Mouse (Mus musculus) stomach, postnatal 0 days (tissue): Measurements from ENCODE around the gene Nckap5. TPM values are rescaled to one million over a fixed set of nuclear protein-coding genes. Genes with fewer than 3 reads are reported as not detected.

Source experiments
- ATAC-seq: fragments of 200-750 bp; cut with Nextera tagmentation; 2 replicates; pipeline ENCODE4 v1.8.0; 2017; ENCODE audit not compliant: low FRiP score, low TSS enrichment
- DNase-seq: peaks from one replicate; pipeline ENCODE4 v3.0.0-alpha.2; 2016; ENCODE audit warnings: low spot score
- H3K27ac ChIP-seq: fragments of 300-500 bp; sonication (generic); replicated peaks from 2 replicates; pipeline ENCODE4 v1.5.1; 2014; ENCODE audit warnings: mild to moderate bottlenecking, control low read depth
- H3K27me3 ChIP-seq: fragments of 300-500 bp; sonication (generic); 2 replicates; pipeline ENCODE4 v1.6.1; 2014; ENCODE audit warnings: low read length; ENCODE audit not compliant: control insufficient read depth, insufficient read depth
- H3K36me3 ChIP-seq: fragments of 300-500 bp; sonication (generic); 2 replicates; pipeline ENCODE4 v1.6.1; 2014; ENCODE audit warnings: low read length, mixed read lengths; ENCODE audit not compliant: control insufficient read depth, insufficient read depth
- H3K4me1 ChIP-seq: fragments of 300-500 bp; sonication (generic); replicated peaks from 2 replicates; pipeline ENCODE4 v1.6.1; 2014; ENCODE audit warnings: antibody characterized with exemption; ENCODE audit not compliant: control insufficient read depth, insufficient read depth
- H3K4me2 ChIP-seq: fragments of 300-500 bp; sonication (generic); replicated peaks from 2 replicates; pipeline ENCODE4 v1.6.1; 2014; ENCODE audit warnings: low read depth, mild to moderate bottlenecking, control low read depth, moderate library complexity
- H3K4me3 ChIP-seq: fragments of 300-500 bp; sonication (generic); 2 replicates; pipeline ENCODE4 v1.5.1; 2014; ENCODE audit warnings: low read depth, low read length, control low read depth
- H3K9ac ChIP-seq: fragments of 300-500 bp; sonication (generic); 2 replicates; pipeline ENCODE4 v1.6.1; 2014; ENCODE audit warnings: mild to moderate bottlenecking, low read length, control low read depth, mixed read lengths
- H3K9me3 ChIP-seq: fragments of 300-500 bp; sonication (generic); 2 replicates; pipeline ENCODE4 v1.6.1; 2016; ENCODE audit warnings: low read length; ENCODE audit not compliant: control insufficient read depth
- CTCF ChIP-seq: IDR thresholded peaks from 2 replicates; pipeline ENCODE4 v1.5.1; 2016; ENCODE audit warnings: antibody characterized with exemption, low read depth, mild to moderate bottlenecking, moderate library complexity
- EP300 ChIP-seq: optimal IDR thresholded peaks from 2 replicates; pipeline ENCODE3; 2016; ENCODE audit warnings: antibody characterized with exemption
- WGBS: fragments of 180-500 bp; shearing (Covaris S2); extraction: QIAGEN DNeasy Blood & Tissue Kit; methylation state at CpG from one replicate; pipeline ENCODE4 v1.1.7; 2014; 5-methylcytosine and 5-hydroxymethylcytosine counted together
- polyA plus RNA-seq: library from polyadenylated mRNA; unstranded; fragments of >200 nt; fragmentation: Nextera tagmentation; extraction: Ambion mirVana; gene quantifications from 2 replicates; pipeline ENCODE4 v1.2.1, GENCODE M21; 2015

Gene Nckap5
- polyA plus RNA-seq, 1 experiment from 2014 or later: 1.9 TPM

DNA sequence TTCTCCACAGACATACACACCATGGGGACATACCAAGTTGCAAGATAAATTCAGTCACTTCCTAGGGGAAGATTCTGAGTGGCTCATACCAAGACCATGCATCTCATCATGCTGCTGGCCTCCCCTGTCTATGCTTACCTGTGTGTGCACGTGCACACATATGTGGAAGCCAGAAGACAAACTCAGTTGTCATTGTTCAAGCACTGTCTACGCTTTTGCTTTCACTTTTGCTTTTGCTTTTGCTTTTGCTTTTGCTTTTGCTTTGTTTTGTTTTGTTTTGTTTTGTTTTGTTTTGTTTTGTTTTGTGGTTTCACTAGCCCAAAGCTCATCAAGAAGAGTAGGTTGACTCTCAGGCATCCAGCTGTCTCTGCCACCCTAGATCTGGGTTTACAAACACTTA, 67.4 kb downstream of the Nckap5 start:
- H3K4me1 ChIP-seq: no peaks in the 10 kb centered on the region
- no peak overlapping the region for H3K4me3 ChIP-seq
- 83% methylated on average over 2 of the region's 2 CpGs for WGBS
- no peak overlapping the region for H3K9ac ChIP-seq
- no peak overlapping the region for H3K27ac ChIP-seq
- no peaks in the 10 kb centered on the region for H3K36me3 ChIP-seq
- no peak for DNase-seq
- ATAC-seq: no peak
- no peak for TF ChIP-seq EP300
- no peak overlapping the region for H3K4me2 ChIP-seq
- no peaks in the 10 kb centered on the region for H3K9me3 ChIP-seq
- H3K27me3 ChIP-seq: no peaks in the 10 kb centered on the region

DNA sequence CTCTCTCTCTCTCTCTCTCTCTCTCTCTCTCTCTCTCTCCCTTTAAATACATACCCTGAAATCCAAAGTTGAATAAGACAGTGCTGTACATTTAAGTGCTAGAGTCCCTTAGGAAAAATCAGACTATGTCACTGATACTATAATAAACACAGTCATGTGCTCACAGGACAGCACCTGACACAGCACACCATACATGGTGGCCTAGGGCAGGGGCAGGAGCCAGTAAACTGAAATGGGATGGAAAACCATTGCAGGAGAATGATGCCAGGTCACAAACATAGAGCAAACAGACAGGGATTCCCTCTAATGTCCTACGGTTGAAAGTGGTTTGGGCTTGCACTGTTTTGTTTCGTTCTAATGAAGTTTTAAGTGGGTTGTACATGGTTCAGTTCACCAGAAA, 70.2 kb downstream of the Nckap5 start:
- Histone ChIP-seq H3K36me3 (no peaks in the 10 kb centered on the region), H3K4me2 (no peak overlapping the region)
- 75% methylated on average over 2 of the region's 2 CpGs for WGBS

DNA sequence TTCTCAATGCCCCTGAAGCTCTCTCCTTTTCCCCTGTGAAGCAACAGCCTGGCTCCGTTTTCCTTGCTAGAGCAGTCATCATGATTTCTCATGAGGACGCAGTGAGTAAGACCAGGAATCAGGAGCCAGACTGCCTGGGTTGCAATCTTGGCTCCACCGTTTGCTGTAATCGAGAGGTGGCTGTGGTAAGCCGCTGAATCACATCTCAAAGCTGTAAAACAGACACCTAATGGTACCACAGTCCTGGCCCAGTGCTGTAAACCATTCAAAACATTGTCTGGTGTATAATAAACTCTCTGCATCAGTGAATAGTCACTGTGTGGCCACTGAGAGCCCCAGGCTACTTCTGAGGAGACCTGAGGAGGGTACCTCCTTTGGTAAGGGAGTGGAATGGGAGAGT, 74.9 kb downstream of the Nckap5 start:
- WGBS: 63% methylated on average over 5 of the region's 5 CpGs
- no peak for ATAC-seq
- DNase-seq: no peak
- no peaks in the 10 kb centered on the region for H3K9me3 ChIP-seq
- H3K27me3 ChIP-seq: no peaks in the 10 kb centered on the region
- H3K36me3 ChIP-seq: no peaks in the 10 kb centered on the region
- no peak overlapping the region for H3K4me3 ChIP-seq
- no peak for TF ChIP-seq EP300
- TF ChIP-seq CTCF: no peak
- H3K4me2 ChIP-seq: no peak overlapping the region
- no peak overlapping the region for H3K9ac ChIP-seq
- no peak overlapping the region for H3K27ac ChIP-seq
- no peaks in the 10 kb centered on the region for H3K4me1 ChIP-seq

More for the DNA sequence above, 70.2 kb downstream of the Nckap5 start:
- no peaks in the 10 kb centered on the region for H3K4me1 ChIP-seq
- no peak for TF ChIP-seq CTCF
- no peak for TF ChIP-seq EP300
- no peaks in the 10 kb centered on the region for H3K27me3 ChIP-seq
- no peak overlapping the region for H3K4me3 ChIP-seq
- H3K27ac ChIP-seq: no peak overlapping the region
- DNase-seq (no peak), ATAC-seq (no peak)
- no peak overlapping the region for H3K9ac ChIP-seq
- H3K9me3 ChIP-seq: no peaks in the 10 kb centered on the region

DNA sequence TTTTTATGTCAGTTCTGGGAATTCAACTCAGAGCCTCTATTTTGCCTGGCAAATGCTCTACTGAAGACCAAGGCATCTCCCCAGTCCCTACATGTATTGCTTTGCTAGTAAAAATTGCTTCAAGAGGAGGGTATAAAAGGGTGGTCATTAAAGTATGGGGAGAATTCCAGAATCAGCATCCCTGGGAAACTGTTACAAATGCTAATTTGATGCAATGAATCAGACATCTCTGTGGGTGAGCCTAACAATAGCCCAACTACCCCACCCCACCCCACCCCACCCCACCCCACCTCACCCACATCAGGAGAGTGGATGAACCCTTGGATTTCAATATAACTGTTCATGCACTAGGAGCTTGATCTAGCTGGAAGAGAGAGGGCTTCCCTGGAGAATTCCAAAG, 77.0 kb downstream of the Nckap5 start:
- TF ChIP-seq EP300: no peak
- no peak for TF ChIP-seq CTCF
- H3K36me3 ChIP-seq: no peaks in the 10 kb centered on the region
- H3K27ac ChIP-seq: no peak overlapping the region

DNA sequence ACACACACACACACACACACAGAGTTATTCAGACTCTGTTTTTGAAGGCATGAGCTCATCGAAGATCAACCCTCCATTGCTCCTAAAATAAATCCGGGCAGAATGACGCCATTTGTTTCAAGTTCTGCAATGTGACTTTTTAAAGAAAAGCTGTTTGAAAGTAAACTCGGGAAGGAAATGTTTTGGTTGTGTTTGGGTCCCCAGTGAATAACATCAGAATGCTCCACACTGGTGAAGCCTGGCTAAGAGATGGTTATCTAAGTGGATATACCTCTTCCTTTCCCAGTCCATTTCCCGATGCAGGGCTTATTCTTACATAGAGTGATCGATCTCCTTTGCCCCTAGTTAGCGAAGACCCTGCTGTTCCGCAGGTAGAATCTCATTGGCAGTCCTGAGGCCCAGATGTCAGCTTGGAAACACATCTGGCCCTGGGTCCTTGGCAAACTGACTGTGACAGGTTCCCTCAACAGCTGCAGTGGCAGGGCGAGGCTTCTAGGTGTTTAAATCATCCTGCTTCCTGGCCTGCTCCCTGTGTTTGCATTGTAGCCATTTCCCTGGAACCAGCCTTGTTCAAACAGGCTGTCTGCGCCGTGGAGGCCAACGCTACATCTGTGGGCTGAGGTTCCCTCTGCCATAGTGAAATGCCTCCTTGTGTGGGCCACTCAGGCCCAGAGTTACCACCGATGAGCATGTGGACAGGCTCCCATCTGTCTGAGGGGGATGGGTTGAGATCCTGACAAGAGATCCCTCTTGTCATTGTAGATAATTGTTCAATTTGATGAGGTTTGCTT, 78.2 kb downstream of the Nckap5 start:
- Histone ChIP-seq H3K9ac (no peak overlapping the region), H3K4me1 (no peaks in the 10 kb centered on the region), H3K4me2 (no peak overlapping the region), H3K27me3 (no peaks in the 10 kb centered on the region), H3K27ac (no peak overlapping the region), H3K9me3 (no peaks in the 10 kb centered on the region), H3K4me3 (no peak overlapping the region), H3K36me3 (no peaks in the 10 kb centered on the region)
- ATAC-seq: peak; percentile 74; the same call in 1 of the 2 replicates
- DNase-seq: peak; percentile 49
- TF ChIP-seq CTCF (no peak), EP300 (no peak)
- WGBS: 52% methylated on average over 13 of the region's 13 CpGs

More for the DNA sequence above, 77.0 kb downstream of the Nckap5 start:
- ATAC-seq (no peak), DNase-seq (no peak)
- Histone ChIP-seq H3K9ac (no peak overlapping the region), H3K4me2 (no peak overlapping the region), H3K4me3 (no peak overlapping the region), H3K27me3 (no peaks in the 10 kb centered on the region), H3K4me1 (no peaks in the 10 kb centered on the region), H3K9me3 (no peaks in the 10 kb centered on the region)

DNA sequence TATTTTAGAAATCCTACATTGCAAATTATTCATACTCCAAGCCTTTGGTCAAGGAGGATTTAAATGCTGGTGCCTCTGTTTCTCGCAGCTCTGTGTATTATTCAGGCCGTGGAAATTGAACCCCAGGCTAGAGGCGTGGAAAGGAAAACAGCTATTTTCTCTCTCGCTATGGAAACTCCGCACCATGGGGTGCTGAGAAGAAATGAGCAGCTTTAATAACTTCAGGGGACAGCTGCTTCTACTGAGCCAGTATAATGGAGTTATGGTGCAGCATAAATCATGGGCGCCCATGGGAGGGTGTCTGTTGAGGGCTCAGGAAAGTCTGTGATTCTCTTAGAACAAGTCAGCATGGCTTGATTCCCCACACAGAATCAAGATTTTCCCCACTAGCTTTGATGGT, 79.5 kb downstream of the Nckap5 start:
- DNase-seq (no peak), ATAC-seq (no peak)
- H3K4me2 ChIP-seq: no peak overlapping the region
- no peaks in the 10 kb centered on the region for H3K9me3 ChIP-seq
- H3K36me3 ChIP-seq: no peaks in the 10 kb centered on the region
- TF ChIP-seq EP300 (no peak), CTCF (no peak)
- no peak overlapping the region for H3K4me3 ChIP-seq
- H3K4me1 ChIP-seq: no peaks in the 10 kb centered on the region
- H3K9ac ChIP-seq: no peak overlapping the region
- 90% methylated on average over 6 of the region's 6 CpGs for WGBS
- no peak overlapping the region for H3K27ac ChIP-seq
- no peaks in the 10 kb centered on the region for H3K27me3 ChIP-seq
